Mouse (Mus musculus) hindbrain, embryonic 14.5 days (tissue): ENCODE results near the gene Hmgn1. TPM values are rescaled to one million over a fixed set of nuclear protein-coding genes. Genes with fewer than 3 reads are reported as not detected.
A peak's percentile ranks its signal among the peaks of the same experiment; 100 is the strongest.

Experiments
- ATAC-seq: fragments of 200-750 bp; cut with Nextera tagmentation; 2 replicates; pipeline ENCODE4 v1.8.0; 2017; ENCODE audit warnings: moderate number of reproducible peaks, mild to moderate bottlenecking, moderate TSS enrichment, moderate library complexity; ENCODE audit not compliant: low FRiP score
- DNase-seq: peaks from one replicate; pipeline ENCODE4 v3.0.0-alpha.2; 2015; ENCODE audit warnings: low spot score
- H3K27ac ChIP-seq: fragments of 300-500 bp; sonication (generic); 2 replicates; pipeline ENCODE4 v1.5.1; 2014; ENCODE audit warnings: mild to moderate bottlenecking, moderate library complexity
- H3K27me3 ChIP-seq: fragments of 300-500 bp; sonication (generic); 2 replicates; pipeline ENCODE4 v1.6.1; 2014; ENCODE audit warnings: mild to moderate bottlenecking, low read length, mixed read lengths; ENCODE audit not compliant: control insufficient read depth, insufficient read depth
- H3K36me3 ChIP-seq: fragments of 300-500 bp; sonication (generic); replicated peaks from 2 replicates; pipeline ENCODE4 v1.6.1; 2014; ENCODE audit not compliant: control insufficient read depth, insufficient read depth
- H3K4me1 ChIP-seq: fragments of 300-500 bp; sonication (generic); replicated peaks from 2 replicates; pipeline ENCODE4 v1.6.1; 2014; ENCODE audit warnings: antibody characterized with exemption, low read length, mixed read lengths; ENCODE audit not compliant: control insufficient read depth, insufficient read depth
- H3K4me2 ChIP-seq: fragments of 300-500 bp; sonication (generic); replicated peaks from 2 replicates; pipeline ENCODE4 v1.6.1; 2014; ENCODE audit warnings: mild to moderate bottlenecking, moderate library complexity
- H3K4me3 ChIP-seq: fragments of 300-500 bp; sonication (generic); replicated peaks from 2 replicates; pipeline ENCODE4 v1.5.1; 2014; ENCODE audit warnings: mild to moderate bottlenecking, low read length
- H3K9ac ChIP-seq: fragments of 300-500 bp; sonication (generic); 2 replicates; pipeline ENCODE4 v1.6.1; 2014
- H3K9me3 ChIP-seq: fragments of 300-500 bp; sonication (generic); 2 replicates; pipeline ENCODE4 v1.6.1; 2016; ENCODE audit warnings: low read length; ENCODE audit not compliant: control insufficient read depth
- WGBS: fragments of 180-500 bp; shearing (Covaris S2); extraction: QIAGEN DNeasy Blood & Tissue Kit; methylation state at CpG from one replicate; pipeline ENCODE4 v1.1.7; 2014; 5-methylcytosine and 5-hydroxymethylcytosine counted together
- polyA plus RNA-seq: library from polyadenylated mRNA; unstranded; fragments of >200 nt; fragmentation: Nextera tagmentation; extraction: Ambion mirVana; gene quantifications from 2 replicates; pipeline ENCODE4 v1.2.1, GENCODE M21; 2014

The Hmgn1 gene
- polyA plus RNA-seq, 1 experiment from 2014 or later: 292 TPM

GRCm38 (mm10) chr16:96158511-96159080, 31.1 kb upstream of the Hmgn1 start:
- ATAC-seq (no peak), DNase-seq (peak; percentile 39)
- 52% methylated on average over 12 of the region's 12 CpGs for WGBS
- no peaks in the 10 kb centered on the region for H3K9me3 ChIP-seq
- peak overlapping the region; percentile 94 for H3K4me2 ChIP-seq
- H3K36me3 ChIP-seq: peaks cover 27% of the 10 kb centered on the region
- peak overlapping the region; percentile 87 for H3K9ac ChIP-seq
- H3K27me3 ChIP-seq: no peaks in the 10 kb centered on the region
- peak overlapping the region; percentile 77 for H3K27ac ChIP-seq
- H3K4me3 ChIP-seq: peak overlapping the region; percentile 47
- peaks cover 12% of the 10 kb centered on the region for H3K4me1 ChIP-seq

- no peak overlapping the region for H3K9ac ChIP-seq
- 87% methylated on average over 11 of the region's 11 CpGs for WGBS
- H3K4me1 ChIP-seq: peaks cover 12% of the 10 kb centered on the region
- DNase-seq: no peak
- no peaks in the 10 kb centered on the region for H3K9me3 ChIP-seq
- H3K36me3 ChIP-seq: peaks cover 41% of the 10 kb centered on the region
- H3K4me2 ChIP-seq: no peak overlapping the region
- H3K4me3 ChIP-seq: no peak overlapping the region
- no peak for ATAC-seq
- no peaks in the 10 kb centered on the region for H3K27me3 ChIP-seq
- H3K27ac ChIP-seq: no peak overlapping the region
These were observed 29.6 kb upstream of the Hmgn1 start for GRCm38 (mm10) chr16:96157171-96157570.

- no peak for ATAC-seq
- Histone ChIP-seq H3K4me1 (peaks cover 12% of the 10 kb centered on the region), H3K27ac (no peak overlapping the region), H3K36me3 (peaks cover 42% of the 10 kb centered on the region), H3K9ac (no peak overlapping the region), H3K9me3 (no peaks in the 10 kb centered on the region), H3K27me3 (no peaks in the 10 kb centered on the region), H3K4me2 (no peak overlapping the region), H3K4me3 (no peak overlapping the region)
- WGBS: 90% methylated on average over 8 of the region's 8 CpGs
- no peak for DNase-seq
These were observed 28.5 kb upstream of the Hmgn1 start for GRCm38 (mm10) chr16:96156019-96156418.

- H3K27me3 ChIP-seq: no peaks in the 10 kb centered on the region
- 84% methylated on average over 2 of the region's 2 CpGs for WGBS
- no peak overlapping the region for H3K4me3 ChIP-seq
These were observed 26.9 kb upstream of the Hmgn1 start for GRCm38 (mm10) chr16:96154476-96154875.

GRCm38 (mm10) chr16:96151551-96151950, 24.0 kb upstream of the Hmgn1 start:
- H3K27me3 ChIP-seq: no peaks in the 10 kb centered on the region
- no peak overlapping the region for H3K9ac ChIP-seq
- no peak for ATAC-seq
- H3K4me3 ChIP-seq: no peak overlapping the region
- H3K4me1 ChIP-seq: peaks cover under 1% of the 10 kb centered on the region
- WGBS: 27% methylated on average over 9 of the region's 9 CpGs
- peak; percentile 57 for DNase-seq
- no peak overlapping the region for H3K4me2 ChIP-seq
- no peaks in the 10 kb centered on the region for H3K9me3 ChIP-seq
- peaks cover 42% of the 10 kb centered on the region for H3K36me3 ChIP-seq
- no peak overlapping the region for H3K27ac ChIP-seq

More at GRCm38 (mm10) chr16:96154476-96154875, 26.9 kb upstream of the Hmgn1 start:
- no peak overlapping the region for H3K4me2 ChIP-seq
- H3K9ac ChIP-seq: no peak overlapping the region
- no peak for ATAC-seq
- no peak overlapping the region for H3K27ac ChIP-seq
- no peak for DNase-seq
- peaks cover 42% of the 10 kb centered on the region for H3K36me3 ChIP-seq
- peaks cover 12% of the 10 kb centered on the region for H3K4me1 ChIP-seq
- H3K9me3 ChIP-seq: no peaks in the 10 kb centered on the region

- H3K9ac ChIP-seq: no peak overlapping the region
- peaks cover 38% of the 10 kb centered on the region for H3K36me3 ChIP-seq
- peaks cover 6% of the 10 kb centered on the region for H3K4me1 ChIP-seq
- H3K9me3 ChIP-seq: no peaks in the 10 kb centered on the region
- H3K27ac ChIP-seq: no peak overlapping the region
- ATAC-seq (no peak), DNase-seq (no peak)
- WGBS: 86% methylated on average over 4 of the region's 4 CpGs
- no peaks in the 10 kb centered on the region for H3K27me3 ChIP-seq
- no peak overlapping the region for H3K4me2 ChIP-seq
- H3K4me3 ChIP-seq: no peak overlapping the region
These were observed 23.5 kb upstream of the Hmgn1 start for GRCm38 (mm10) chr16:96150995-96151394.

- Histone ChIP-seq H3K36me3 (peaks cover 22% of the 10 kb centered on the region), H3K4me1 (peaks cover 10% of the 10 kb centered on the region), H3K27ac (no peak overlapping the region), H3K4me3 (no peak overlapping the region), H3K9me3 (no peaks in the 10 kb centered on the region), H3K27me3 (no peaks in the 10 kb centered on the region), H3K9ac (no peak overlapping the region), H3K4me2 (no peak overlapping the region)
- ATAC-seq: no peak
- WGBS: 81% methylated on average over 9 of the region's 9 CpGs
- DNase-seq: no peak
These were observed 21.8 kb upstream of the Hmgn1 start for GRCm38 (mm10) chr16:96149311-96149710.

- H3K4me1 ChIP-seq: peaks cover 10% of the 10 kb centered on the region
- WGBS: 75% methylated on average over 6 of the region's 6 CpGs
- H3K27me3 ChIP-seq: no peaks in the 10 kb centered on the region
- H3K27ac ChIP-seq: no peak overlapping the region
- H3K4me2 ChIP-seq: no peak overlapping the region
- peaks cover 17% of the 10 kb centered on the region for H3K36me3 ChIP-seq
- H3K9ac ChIP-seq: no peak overlapping the region
- no peaks in the 10 kb centered on the region for H3K9me3 ChIP-seq
- no peak for ATAC-seq
- H3K4me3 ChIP-seq: no peak overlapping the region
- no peak for DNase-seq
These were observed 21.3 kb upstream of the Hmgn1 start for GRCm38 (mm10) chr16:96148834-96149233.

- ATAC-seq (no peak), DNase-seq (no peak)
- Histone ChIP-seq H3K4me1 (peaks cover 10% of the 10 kb centered on the region), H3K36me3 (no peaks in the 10 kb centered on the region), H3K4me3 (peak overlapping the region; percentile 86), H3K9ac (peak overlapping the region; percentile 79), H3K27ac (peak overlapping the region; percentile 67), H3K4me2 (peak overlapping the region; percentile 76), H3K27me3 (no peaks in the 10 kb centered on the region), H3K9me3 (no peaks in the 10 kb centered on the region)
- 0% methylated on average over 5 of the region's 5 CpGs for WGBS
These were observed 18.3 kb upstream of the Hmgn1 start for GRCm38 (mm10) chr16:96145814-96146213.
